Mouse (Mus musculus) cerebellum, adult 2 months (tissue): ENCODE measurements around the gene Rapgefl1.

ENCODE experiments used
- CTCF ChIP-seq: fragments of 200-500 bp; IDR thresholded peaks from 2 replicates; pipeline ENCODE4 v1.5.1; 2011; ENCODE audit warnings: low read depth, mild to moderate bottlenecking, control low read depth, low read length, moderate library complexity, borderline replicate concordance; ENCODE audit not compliant: insufficient read depth
- POLR2A ChIP-seq: fragments of 200-500 bp; IDR thresholded peaks from 2 replicates; pipeline ENCODE4 v1.6.1; 2011; ENCODE audit warnings: low read length, control low read depth, borderline replicate concordance; ENCODE audit not compliant: insufficient read depth

GRCm38 (mm10) chr11:98789824-98790223, 46.8 kb upstream of the Rapgefl1 start:
- TF ChIP-seq POLR2A = no peak
- TF ChIP-seq CTCF = no peak
